Mouse (Mus musculus) heart, embryonic 15.5 days (tissue): Measurements from ENCODE around the gene Lrrc46. TPM values are rescaled to one million over a fixed set of nuclear protein-coding genes. Genes with fewer than 3 reads are reported as not detected.
A peak's percentile ranks its signal among the peaks of the same experiment; 100 is the strongest.

Experiments used
- ATAC-seq: fragments of 200-750 bp; cut with Nextera tagmentation; replicated peaks from 2 replicates; pipeline ENCODE4 v1.8.0; 2017; ENCODE audit warnings: low read depth, moderate TSS enrichment; ENCODE audit not compliant: insufficient number of reproducible peaks, insufficient read depth, low FRiP score
- H3K27ac ChIP-seq: fragments of 300-500 bp; sonication (generic); 2 replicates; pipeline ENCODE4 v1.5.1; 2015; ENCODE audit warnings: mild to moderate bottlenecking, inconsistent platforms
- H3K27me3 ChIP-seq: fragments of 300-500 bp; sonication (generic); 2 replicates; pipeline ENCODE4 v1.6.1; 2015; ENCODE audit warnings: inconsistent platforms
- H3K36me3 ChIP-seq: fragments of 300-500 bp; sonication (generic); 2 replicates; pipeline ENCODE4 v1.6.1; 2015; ENCODE audit warnings: mild to moderate bottlenecking, inconsistent platforms
- H3K4me1 ChIP-seq: fragments of 300-500 bp; sonication (generic); replicated peaks from 2 replicates; pipeline ENCODE4 v1.6.1; 2015; ENCODE audit warnings: inconsistent platforms
- H3K4me2 ChIP-seq: fragments of 300-500 bp; sonication (generic); 2 replicates; pipeline ENCODE4 v1.6.1; 2015; ENCODE audit warnings: inconsistent platforms, mild to moderate bottlenecking, moderate library complexity
- H3K4me3 ChIP-seq: fragments of 300-500 bp; sonication (generic); 2 replicates; pipeline ENCODE4 v1.5.1; 2015; ENCODE audit warnings: mild to moderate bottlenecking, inconsistent platforms
- H3K9ac ChIP-seq: fragments of 300-500 bp; sonication (generic); 2 replicates; pipeline ENCODE4 v1.6.1; 2015; ENCODE audit warnings: mild to moderate bottlenecking, inconsistent platforms
- H3K9me3 ChIP-seq: fragments of 300-500 bp; sonication (generic); replicated peaks from 2 replicates; pipeline ENCODE4 v1.6.1; 2016; ENCODE audit warnings: inconsistent platforms
- WGBS: fragments of 180-500 bp; shearing (Covaris S2); methylation state at CpG from one replicate; pipeline ENCODE4 v1.1.7; 2015; ENCODE audit warnings: mixed read lengths; 5-methylcytosine and 5-hydroxymethylcytosine counted together
- polyA plus RNA-seq: library from polyadenylated mRNA; unstranded; fragments of >200 nt; fragmentation: Nextera tagmentation; extraction: Ambion mirVana; gene quantifications from 2 replicates; pipeline ENCODE4 v1.2.1, GENCODE M21; 2015

Lrrc46 gene
- polyA plus RNA-seq, 1 experiment from 2014 or later, result 0.72 TPM

DNA sequence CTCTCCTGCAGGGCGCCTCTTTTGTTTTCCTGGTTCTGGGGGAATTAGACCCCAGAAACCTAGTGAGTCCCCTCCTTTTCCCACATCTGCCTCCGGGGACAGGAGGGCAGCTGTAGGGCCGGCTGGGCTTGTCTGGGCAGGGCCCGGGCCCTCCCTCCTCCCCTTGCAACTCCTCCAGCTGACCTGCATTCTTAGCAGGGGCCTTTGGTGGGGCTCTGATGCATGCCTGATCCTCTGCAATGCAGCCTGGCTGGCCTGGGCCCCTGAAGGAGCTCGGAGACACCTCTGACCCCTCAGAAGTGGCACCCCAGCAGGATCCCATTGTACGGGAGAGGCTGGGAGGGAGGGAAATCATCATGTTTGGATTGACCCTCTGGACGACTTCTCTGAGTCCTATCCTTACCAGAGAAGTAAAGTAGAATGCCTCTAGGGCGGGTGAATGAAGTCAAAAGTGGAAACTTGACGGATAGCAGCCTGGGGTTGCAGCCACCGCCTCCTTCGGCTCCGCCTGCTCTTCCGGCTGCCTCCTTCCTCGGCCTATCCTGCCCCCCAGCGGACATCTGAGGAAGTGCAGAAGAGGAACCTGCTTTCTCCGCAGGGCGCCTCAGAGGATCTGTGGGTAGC lies 15.4 kb downstream of the Lrrc46 start:
- WGBS, result 5% methylated on average over 17 of the region's 17 CpGs
- H3K4me1 ChIP-seq, result peaks cover 40% of the 10 kb centered on the region

DNA sequence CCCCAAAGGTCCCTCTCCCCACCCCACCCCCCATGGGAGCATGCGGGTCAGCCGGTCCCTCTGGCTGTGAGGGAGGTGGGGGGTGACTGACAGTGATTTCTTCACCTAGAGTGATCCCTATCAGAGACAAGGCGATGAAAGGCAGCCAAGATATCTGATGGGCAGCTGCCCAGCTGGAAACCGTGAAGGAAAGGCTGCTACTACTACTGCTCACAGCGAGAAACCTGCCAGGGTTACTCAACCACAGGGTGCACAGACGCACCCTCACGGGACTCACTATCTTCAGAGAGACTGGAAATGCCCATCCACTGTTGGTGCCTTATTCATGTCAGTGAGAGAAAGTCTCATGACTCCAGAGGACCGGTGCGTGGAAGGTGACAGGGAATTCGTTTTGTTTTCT lies 16.2 kb downstream of the Lrrc46 start:
- no peak for ATAC-seq
- peaks cover 32% of the 10 kb centered on the region for H3K4me1 ChIP-seq
- H3K27ac ChIP-seq, result no peak overlapping the region
- peak overlapping the region; percentile 61 for H3K9ac ChIP-seq
- no peaks in the 10 kb centered on the region for H3K36me3 ChIP-seq
- 29% methylated on average over 10 of the region's 10 CpGs for WGBS
- no peak overlapping the region for H3K4me3 ChIP-seq
- H3K9me3 ChIP-seq, result no peaks in the 10 kb centered on the region
- peaks cover 59% of the 10 kb centered on the region for H3K27me3 ChIP-seq
- 0 out of 2 replicates have a peak overlapping the region, but pooled peaks have one; percentile 68 for H3K4me2 ChIP-seq

More for the DNA sequence above, 15.4 kb downstream of the Lrrc46 start:
- Histone ChIP-seq H3K4me3 (peak overlapping the region; percentile 44), H3K9me3 (no peaks in the 10 kb centered on the region), H3K27me3 (peaks cover 50% of the 10 kb centered on the region), H3K9ac (peak overlapping the region; percentile 61), H3K27ac (peak overlapping the region; percentile 79), H3K36me3 (no peaks in the 10 kb centered on the region), H3K4me2 (peak overlapping the region; percentile 68)
- peak; percentile 51 for ATAC-seq

DNA sequence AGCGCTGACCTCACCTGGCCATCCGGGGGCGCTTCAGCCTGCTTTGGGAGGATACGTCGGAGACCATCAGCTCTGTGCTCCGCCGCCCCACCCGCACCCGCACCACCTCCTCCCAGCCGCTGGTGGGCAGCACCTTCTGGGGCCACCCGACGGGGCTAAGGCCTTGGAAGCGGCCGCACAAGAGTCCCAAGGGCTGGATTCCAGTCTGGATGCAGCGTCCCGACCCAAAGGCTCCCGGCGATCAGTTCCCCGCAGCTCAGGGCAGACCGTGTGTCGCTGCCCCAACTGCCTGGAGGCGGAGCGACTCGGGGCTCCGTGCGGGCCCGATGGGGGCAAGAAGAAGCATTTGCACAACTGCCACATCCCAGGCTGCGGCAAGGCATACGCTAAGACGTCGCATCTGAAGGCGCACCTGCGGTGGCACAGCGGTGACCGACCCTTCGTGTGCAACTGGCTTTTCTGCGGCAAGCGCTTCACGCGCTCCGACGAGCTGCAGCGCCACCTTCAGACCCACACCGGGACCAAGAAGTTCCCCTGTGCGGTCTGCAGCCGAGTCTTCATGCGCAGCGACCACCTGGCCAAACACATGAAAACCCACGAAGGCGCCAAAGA lies 19.2 kb downstream of the Lrrc46 start:
- H3K27me3 ChIP-seq, result peaks cover 85% of the 10 kb centered on the region
- H3K9ac ChIP-seq, result peak overlapping the region; percentile 65
- ATAC-seq, result 0 out of 2 replicates have a peak, but pooled peaks have one; percentile 9
- WGBS, result 1% methylated on average over 50 of the region's 50 CpGs
- H3K36me3 ChIP-seq, result no peaks in the 10 kb centered on the region
- H3K4me2 ChIP-seq, result peak overlapping the region; percentile 91
- no peak overlapping the region for H3K27ac ChIP-seq
- H3K4me3 ChIP-seq, result peak overlapping the region; percentile 56
- no peaks in the 10 kb centered on the region for H3K9me3 ChIP-seq
- H3K4me1 ChIP-seq, result peaks cover 49% of the 10 kb centered on the region

DNA sequence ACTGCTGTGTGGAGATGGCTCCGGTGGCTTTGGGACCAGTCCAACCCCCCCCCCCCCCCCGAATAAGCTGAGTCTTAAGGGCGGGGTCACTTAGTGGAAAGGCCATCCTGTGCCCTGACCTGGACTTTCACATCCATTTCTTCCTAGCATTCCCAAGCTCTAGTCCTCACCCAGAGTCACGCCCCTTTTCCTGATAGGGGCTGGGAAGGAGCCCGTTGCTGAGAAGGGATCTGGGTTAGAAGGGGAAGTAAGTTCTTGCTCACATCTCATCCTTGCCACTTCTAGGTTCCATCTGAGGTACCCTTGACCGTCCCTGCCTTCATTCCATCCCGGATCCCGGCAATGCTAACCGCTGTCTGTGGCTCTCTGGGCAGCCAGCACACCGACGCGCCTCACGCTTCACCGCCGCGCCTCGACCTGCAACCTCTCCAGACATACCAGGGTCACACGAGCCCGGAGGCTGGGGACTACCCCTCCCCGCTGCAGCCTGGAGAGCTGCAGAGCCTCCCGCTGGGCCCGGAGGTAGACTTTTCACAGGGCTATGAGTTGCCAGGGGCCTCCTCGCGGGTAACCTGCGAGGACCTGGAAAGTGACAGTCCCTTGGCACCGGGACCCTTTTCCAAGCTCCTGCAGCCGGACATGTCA lies 20.0 kb downstream of the Lrrc46 start:
- Histone ChIP-seq H3K9me3 (no peaks in the 10 kb centered on the region), H3K4me1 (peaks cover 49% of the 10 kb centered on the region), H3K36me3 (no peaks in the 10 kb centered on the region), H3K27ac (no peak overlapping the region), H3K4me2 (peak overlapping the region; percentile 91), H3K4me3 (peak overlapping the region; percentile 56), H3K27me3 (peaks cover 92% of the 10 kb centered on the region), H3K9ac (no peak overlapping the region)
- under 1% methylated on average over 27 of the region's 27 CpGs for WGBS
- no peak for ATAC-seq

DNA sequence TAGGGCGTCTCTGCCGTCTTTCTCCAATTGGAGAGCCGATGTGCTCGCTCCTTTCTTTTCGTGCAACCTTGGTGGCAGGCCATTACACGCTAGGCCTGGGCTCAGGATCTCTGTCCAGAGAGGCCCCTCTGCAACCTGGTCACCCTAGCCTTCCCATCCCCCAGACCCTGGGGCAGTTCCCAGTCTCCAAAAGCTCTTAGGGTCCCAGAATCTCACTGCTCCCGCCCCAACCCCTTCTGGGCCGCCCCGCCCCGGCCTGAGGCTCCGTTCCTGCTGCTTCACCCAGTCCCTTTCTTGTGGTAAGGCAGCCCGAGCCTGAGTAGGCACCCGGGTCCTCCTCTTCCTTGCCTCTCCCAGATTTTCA lies 21.9 kb downstream of the Lrrc46 start:
- WGBS, result 8% methylated on average over 13 of the region's 13 CpGs
- Histone ChIP-seq H3K27ac (no peak overlapping the region), H3K9me3 (no peaks in the 10 kb centered on the region), H3K4me3 (peak overlapping the region; percentile 40; the same call in 1 of the 2 replicates), H3K27me3 (peaks cover 94% of the 10 kb centered on the region), H3K4me1 (peaks cover 34% of the 10 kb centered on the region), H3K9ac (no peak overlapping the region), H3K36me3 (no peaks in the 10 kb centered on the region), H3K4me2 (peak overlapping the region; percentile 59)
- ATAC-seq, result no peak

DNA sequence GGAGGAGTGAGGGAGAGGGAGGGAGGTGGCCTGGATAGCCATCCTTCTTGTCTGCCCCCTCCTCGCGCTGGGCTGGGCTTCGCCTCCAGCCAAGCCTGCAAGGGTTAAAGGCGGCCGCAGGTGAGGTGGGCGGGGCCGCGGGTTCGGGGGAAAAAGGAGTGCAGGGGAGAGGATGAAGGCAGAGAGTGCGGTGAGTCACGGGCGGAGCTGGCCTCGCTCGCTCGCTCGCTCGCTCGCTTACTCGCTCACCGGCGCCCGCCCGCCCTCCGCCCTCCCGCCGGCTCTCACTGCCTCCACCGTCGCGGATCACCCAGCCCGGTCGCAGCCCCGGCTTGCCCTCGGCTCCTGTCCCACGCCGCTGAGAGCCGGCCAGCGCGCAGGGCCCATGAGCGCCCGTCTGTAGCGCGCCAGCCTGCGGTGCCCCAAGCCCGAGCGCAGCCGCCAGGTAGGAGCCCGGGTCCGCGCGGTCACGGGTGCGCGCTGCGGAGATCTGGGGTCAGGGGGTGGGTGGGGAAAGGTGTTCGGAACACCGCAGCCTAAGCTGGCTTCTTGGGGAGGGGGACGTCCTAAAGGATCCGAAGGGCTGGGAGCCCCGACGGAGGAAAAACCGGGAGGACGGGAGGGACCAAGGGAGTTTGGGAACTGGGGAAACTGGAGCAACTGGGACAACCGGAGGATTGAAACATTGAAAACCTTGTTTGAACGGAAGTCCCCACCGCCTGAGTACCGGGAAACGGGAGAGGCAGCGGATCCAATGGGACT lies 22.4 kb downstream of the Lrrc46 start:
- WGBS, result under 1% methylated on average over 65 of the region's 68 CpGs
- Histone ChIP-seq H3K27ac (no peak overlapping the region), H3K4me1 (peaks cover 34% of the 10 kb centered on the region), H3K9me3 (no peaks in the 10 kb centered on the region), H3K9ac (no peak overlapping the region), H3K4me3 (peak overlapping the region; percentile 40), H3K4me2 (peak overlapping the region; percentile 59), H3K27me3 (peaks cover 94% of the 10 kb centered on the region), H3K36me3 (no peaks in the 10 kb centered on the region)
- no peak for ATAC-seq

DNA sequence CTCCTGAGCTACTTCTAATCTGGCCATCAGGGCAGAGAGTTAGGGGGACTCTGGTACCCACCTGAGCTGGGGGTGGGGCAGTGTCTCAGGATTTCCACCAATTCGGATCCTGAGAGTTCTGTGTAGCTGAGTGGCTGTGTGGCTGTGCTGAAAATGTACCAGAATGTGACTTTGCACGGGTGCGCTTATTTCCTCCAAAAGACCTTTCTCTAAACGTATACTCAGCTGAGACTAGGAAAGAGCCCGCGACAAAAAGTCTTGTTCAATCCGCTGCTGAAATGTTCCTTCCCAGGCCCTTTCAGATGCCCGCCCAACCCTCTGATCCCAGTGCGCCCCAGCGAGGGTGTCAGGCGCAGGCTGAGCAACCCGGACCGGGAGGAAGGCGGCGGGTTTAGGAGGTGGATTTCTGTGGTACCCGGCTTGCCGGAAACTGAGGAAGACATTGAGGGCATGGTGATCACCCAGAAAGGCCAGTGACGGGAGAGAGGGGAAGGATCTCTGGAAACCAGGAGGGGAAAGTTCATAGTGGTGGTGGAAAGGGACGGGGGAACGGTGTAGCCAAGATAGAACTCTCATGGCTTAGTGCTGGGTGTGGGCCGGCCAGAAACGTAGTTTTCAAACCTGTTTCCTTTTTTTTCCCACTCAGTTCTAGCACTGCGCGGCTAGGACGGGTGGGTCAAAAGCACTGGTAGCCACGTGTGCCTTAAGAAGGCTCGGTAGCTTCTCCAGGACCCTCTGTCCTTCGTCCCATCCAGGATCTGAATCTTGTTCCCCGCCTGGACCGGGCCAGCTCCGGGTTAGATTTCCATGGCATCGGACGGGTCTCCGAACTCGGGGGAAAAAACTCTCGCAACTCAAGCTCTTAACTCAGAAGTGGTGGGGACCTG lies 23.3 kb downstream of the Lrrc46 start:
- H3K27ac ChIP-seq, result no peak overlapping the region
- peaks cover 93% of the 10 kb centered on the region for H3K27me3 ChIP-seq
- 1% methylated on average over 36 of the region's 36 CpGs for WGBS
- peak overlapping the region; percentile 40 for H3K4me3 ChIP-seq
- no peak for ATAC-seq
- peak overlapping the region; percentile 59 for H3K4me2 ChIP-seq
- H3K9me3 ChIP-seq, result no peaks in the 10 kb centered on the region
- H3K36me3 ChIP-seq, result no peaks in the 10 kb centered on the region
- H3K4me1 ChIP-seq, result peaks cover 34% of the 10 kb centered on the region
- H3K9ac ChIP-seq, result no peak overlapping the region

DNA sequence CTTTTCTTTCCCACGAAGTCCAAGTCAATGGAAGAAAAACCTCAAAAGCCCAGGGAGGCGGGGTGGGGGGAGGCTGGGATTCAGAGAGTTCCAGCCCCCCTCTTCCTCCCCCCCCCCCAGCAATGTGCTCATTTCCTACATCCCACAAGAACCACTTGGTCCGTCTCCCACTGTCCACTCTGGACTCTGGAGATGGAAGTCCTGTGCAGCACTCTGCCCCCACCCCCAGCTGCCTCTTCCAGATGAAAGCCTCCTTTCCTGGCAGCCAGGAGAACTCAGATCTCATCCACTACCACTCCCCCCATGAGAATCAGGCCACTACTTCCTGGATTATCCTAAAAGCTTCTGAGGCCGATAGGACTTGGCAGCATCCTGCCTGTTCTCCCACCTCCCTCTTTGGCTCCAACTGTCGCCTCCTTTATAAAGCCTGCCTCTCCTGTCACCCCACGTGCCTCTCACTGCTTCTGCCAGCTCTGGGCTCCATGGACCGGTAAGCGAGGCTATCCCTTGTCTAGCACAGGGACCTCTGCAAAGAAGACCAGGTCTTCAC lies 28.0 kb downstream of the Lrrc46 start, which contains the start of gene Sp6:
Gene Sp6 (plus strand): TSS at position 274 of the 550 bp plus-strand sequence.
- no peak within 1 kb of the TSS for H3K4me2 ChIP-seq
- peaks cover 93% of the 10 kb centered on the region for H3K27me3 ChIP-seq
- H3K36me3 ChIP-seq, result no peaks in the 10 kb centered on the region
- H3K27ac ChIP-seq, result no peak within 1 kb of the TSS
- ATAC-seq, result no peak
- peaks cover 6% of the 10 kb centered on the region; the same call in 1 of the 2 replicates for H3K4me1 ChIP-seq
- H3K4me3 ChIP-seq, result no peak within 1 kb of the TSS
- H3K9ac ChIP-seq, result no peak within 1 kb of the TSS
- no peaks in the 10 kb centered on the region for H3K9me3 ChIP-seq
- WGBS, result 17% methylated on average over 8 of the region's 8 CpGs

DNA sequence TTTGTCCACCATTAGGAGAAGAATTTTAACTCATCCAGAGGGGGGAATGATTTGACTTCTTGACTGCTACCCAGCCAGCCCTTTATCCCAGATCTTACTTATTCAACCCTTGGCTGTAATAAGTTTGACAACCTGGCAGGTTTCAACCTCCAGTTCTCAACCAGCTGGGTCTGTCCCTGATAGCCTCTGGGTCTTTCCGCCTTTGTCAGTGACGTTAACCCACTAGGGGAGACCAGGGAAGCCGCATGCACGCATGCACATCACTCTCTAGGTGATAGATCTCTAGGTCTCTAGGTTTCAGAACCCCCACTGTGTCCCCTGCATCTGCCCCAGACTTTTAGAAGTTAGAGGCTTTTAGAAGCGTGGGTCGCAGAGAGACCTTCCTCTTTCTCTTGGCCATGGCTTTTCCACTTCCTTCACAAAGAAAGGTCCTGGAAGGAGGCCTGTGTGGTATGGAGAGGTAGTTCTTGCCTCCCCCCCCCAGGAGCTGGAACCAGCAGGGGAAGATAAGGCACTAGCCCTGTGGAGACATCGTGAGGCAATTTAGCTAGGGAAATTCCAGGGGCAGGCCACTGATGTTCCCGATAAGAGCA lies 31.9 kb downstream of the Lrrc46 start:
- WGBS, result 35% methylated on average over 8 of the region's 8 CpGs
- H3K27me3 ChIP-seq, result peaks cover 79% of the 10 kb centered on the region
- ATAC-seq, result no peak

More for the DNA sequence above, 31.9 kb downstream of the Lrrc46 start:
- no peaks in the 10 kb centered on the region; the same call in 1 of the 2 replicates for H3K4me1 ChIP-seq
- H3K27ac ChIP-seq, result no peak overlapping the region
- H3K4me2 ChIP-seq, result no peak overlapping the region
- H3K9me3 ChIP-seq, result no peaks in the 10 kb centered on the region
- no peak overlapping the region for H3K4me3 ChIP-seq
- H3K36me3 ChIP-seq, result no peaks in the 10 kb centered on the region
- no peak overlapping the region for H3K9ac ChIP-seq
